Mouse (Mus musculus): ENCODE measurements at regions not wholly inside any gene's neighbourhood (a gene's known extent, or its start where the extent isn't known, plus 50 kb on each side); places are given as distances from the start of the nearest gene placed in this dataset.

GRCm38 (mm10) chr17:85816521-85816920 is 128.4 kb upstream of the Six2 start:
- no peaks in the 10 kb centered on the region for H3K36me3 ChIP-seq (ENCODE audit: control insufficient read depth, insufficient read depth, low read length)
- H3K4me1 ChIP-seq (ENCODE audit: control insufficient read depth, insufficient read depth, low read length) = no peaks in the 10 kb centered on the region
- H3K9ac ChIP-seq (ENCODE audit: low read depth, low read length) = no peak overlapping the region
- intact Hi-C loops (cut with DNase I) = no loop called here
- 87% methylated on average over 8 of the region's 8 CpGs for WGBS
- no peak for DNase-seq
- no peak overlapping the region for H3K27ac ChIP-seq
- TF ChIP-seq POLR2A (IDR thresholded peaks at IDR 0.05; ENCODE audit: insufficient read depth, low read depth, low read length) (no peak), CTCF (IDR thresholded peaks at IDR 0.05) (no peak), EP300 (IDR thresholded peaks at IDR 0.05; ENCODE audit: insufficient read depth, low read depth, low read length) (no peak)
- H3K4me3 ChIP-seq = no peak overlapping the region
- no peaks in the 10 kb centered on the region for H3K79me2 ChIP-seq (replicated peaks; ENCODE audit: control insufficient read depth, insufficient read depth, low read length)
- no peaks in the 10 kb centered on the region for H3K27me3 ChIP-seq (ENCODE audit: control insufficient read depth, insufficient read depth, low read length)

GRCm38 (mm10) chr17:85816056-85816455 is 128.0 kb upstream of the Six2 start:
- no peak for DNase-seq

GRCm38 (mm10) chr17:85808580-85808979 is 120.5 kb upstream of the Six2 start:
- Histone ChIP-seq H3K79me2 (replicated peaks; ENCODE audit: control insufficient read depth, insufficient read depth, low read length) (no peaks in the 10 kb centered on the region), H3K36me3 (ENCODE audit: control insufficient read depth, insufficient read depth, low read length) (no peaks in the 10 kb centered on the region), H3K27me3 (ENCODE audit: control insufficient read depth, insufficient read depth, low read length) (no peaks in the 10 kb centered on the region), H3K4me1 (ENCODE audit: control insufficient read depth, insufficient read depth, low read length) (no peaks in the 10 kb centered on the region), H3K27ac (no peak overlapping the region), H3K4me3 (no peak overlapping the region), H3K9ac (ENCODE audit: low read depth, low read length) (no peak overlapping the region)
- TF ChIP-seq CTCF (IDR thresholded peaks at IDR 0.05) (no peak), EP300 (IDR thresholded peaks at IDR 0.05; ENCODE audit: insufficient read depth, low read depth, low read length) (no peak), POLR2A (IDR thresholded peaks at IDR 0.05; ENCODE audit: insufficient read depth, low read depth, low read length) (no peak)
- 66% methylated on average over 5 of the region's 5 CpGs for WGBS
- no peak for DNase-seq
- intact Hi-C loops (cut with DNase I) = no loop called here

More at GRCm38 (mm10) chr17:85816056-85816455, 128.0 kb upstream of the Six2 start:
- no peaks in the 10 kb centered on the region for H3K4me1 ChIP-seq (ENCODE audit: control insufficient read depth, insufficient read depth, low read length)
- no peak overlapping the region for H3K4me3 ChIP-seq
- intact Hi-C loops (cut with DNase I) = no loop called here
- TF ChIP-seq POLR2A (IDR thresholded peaks at IDR 0.05; ENCODE audit: insufficient read depth, low read depth, low read length) = no peak
- TF ChIP-seq CTCF (IDR thresholded peaks at IDR 0.05) = no peak
- no peak for TF ChIP-seq EP300 (IDR thresholded peaks at IDR 0.05; ENCODE audit: insufficient read depth, low read depth, low read length)
- WGBS = 85% methylated on average over 8 of the region's 8 CpGs
- H3K36me3 ChIP-seq (ENCODE audit: control insufficient read depth, insufficient read depth, low read length) = no peaks in the 10 kb centered on the region
- H3K27me3 ChIP-seq (ENCODE audit: control insufficient read depth, insufficient read depth, low read length) = no peaks in the 10 kb centered on the region
- H3K27ac ChIP-seq = no peak overlapping the region
- H3K9ac ChIP-seq (ENCODE audit: low read depth, low read length) = no peak overlapping the region
- no peaks in the 10 kb centered on the region for H3K79me2 ChIP-seq (replicated peaks; ENCODE audit: control insufficient read depth, insufficient read depth, low read length)

- Histone ChIP-seq H3K4me3 (no peak overlapping the region), H3K27me3 (ENCODE audit: control insufficient read depth, insufficient read depth, low read length) (peaks cover under 1% of the 10 kb centered on the region; the same call in 1 of the 2 replicates), H3K9ac (ENCODE audit: low read depth, low read length) (no peak overlapping the region), H3K36me3 (ENCODE audit: control insufficient read depth, insufficient read depth, low read length) (no peaks in the 10 kb centered on the region), H3K79me2 (replicated peaks; ENCODE audit: control insufficient read depth, insufficient read depth, low read length) (no peaks in the 10 kb centered on the region), H3K27ac (no peak overlapping the region), H3K4me1 (ENCODE audit: control insufficient read depth, insufficient read depth, low read length) (no peaks in the 10 kb centered on the region)
- TF ChIP-seq POLR2A (IDR thresholded peaks at IDR 0.05; ENCODE audit: insufficient read depth, low read depth, low read length) (no peak), EP300 (IDR thresholded peaks at IDR 0.05; ENCODE audit: insufficient read depth, low read depth, low read length) (no peak), CTCF (IDR thresholded peaks at IDR 0.05) (no peak)
- 79% methylated on average over 13 of the region's 13 CpGs for WGBS
- no peak for DNase-seq
- intact Hi-C loops (cut with DNase I) = no loop called here
These were observed 117.8 kb upstream of the Six2 start for GRCm38 (mm10) chr17:85805726-85806359.

- no peaks in the 10 kb centered on the region for H3K79me2 ChIP-seq (replicated peaks; ENCODE audit: control insufficient read depth, insufficient read depth, low read length)
- no peak overlapping the region for H3K27ac ChIP-seq
- H3K4me1 ChIP-seq (ENCODE audit: control insufficient read depth, insufficient read depth, low read length) = peaks cover 1% of the 10 kb centered on the region
- no peaks in the 10 kb centered on the region for H3K36me3 ChIP-seq (ENCODE audit: control insufficient read depth, insufficient read depth, low read length)
- no peak overlapping the region for H3K9ac ChIP-seq (ENCODE audit: low read depth, low read length)
- H3K27me3 ChIP-seq (ENCODE audit: control insufficient read depth, insufficient read depth, low read length) = peaks cover 12% of the 10 kb centered on the region
- intact Hi-C loops (cut with DNase I) = no loop called here
- no peak overlapping the region for H3K4me3 ChIP-seq
- 61% methylated on average over 4 of the region's 4 CpGs for WGBS
- TF ChIP-seq CTCF (IDR thresholded peaks at IDR 0.05) = no peak
- no peak for TF ChIP-seq POLR2A (IDR thresholded peaks at IDR 0.05; ENCODE audit: insufficient read depth, low read depth, low read length)
- TF ChIP-seq EP300 (IDR thresholded peaks at IDR 0.05; ENCODE audit: insufficient read depth, low read depth, low read length) = no peak
- DNase-seq = peak; percentile 28 to 36
These were observed 116.6 kb upstream of the Six2 start for GRCm38 (mm10) chr17:85804631-85805030.

- intact Hi-C loops (cut with DNase I) = no loop called here
- TF ChIP-seq EP300 (IDR thresholded peaks at IDR 0.05; ENCODE audit: insufficient read depth, low read depth, low read length) (no peak), CTCF (IDR thresholded peaks at IDR 0.05) (no peak), POLR2A (IDR thresholded peaks at IDR 0.05; ENCODE audit: insufficient read depth, low read depth, low read length) (no peak)
- Histone ChIP-seq H3K27ac (no peak overlapping the region), H3K4me1 (ENCODE audit: control insufficient read depth, insufficient read depth, low read length) (peaks cover 4% of the 10 kb centered on the region), H3K79me2 (replicated peaks; ENCODE audit: control insufficient read depth, insufficient read depth, low read length) (no peaks in the 10 kb centered on the region), H3K9ac (ENCODE audit: low read depth, low read length) (no peak overlapping the region), H3K36me3 (ENCODE audit: control insufficient read depth, insufficient read depth, low read length) (no peaks in the 10 kb centered on the region), H3K4me3 (no peak overlapping the region), H3K27me3 (ENCODE audit: control insufficient read depth, insufficient read depth, low read length) (peaks cover 15% of the 10 kb centered on the region)
- 90% methylated on average over 8 of the region's 8 CpGs for WGBS
- no peak for DNase-seq
These were observed 113.7 kb upstream of the Six2 start for GRCm38 (mm10) chr17:85801734-85802133.
